Mouse (Mus musculus) spleen, adult 18-20 months (tissue): ENCODE results near the gene Gm29797.
A peak's percentile ranks its signal among the peaks of the same experiment; 100 is the strongest.

Experiments
- DNase-seq, 2 experiments: peaks; one replicate each; pipeline ENCODE4 v3.0.0; 2022; ENCODE audit warnings: mixed read lengths in 2 of 2

Gene Gm29797

DNA sequence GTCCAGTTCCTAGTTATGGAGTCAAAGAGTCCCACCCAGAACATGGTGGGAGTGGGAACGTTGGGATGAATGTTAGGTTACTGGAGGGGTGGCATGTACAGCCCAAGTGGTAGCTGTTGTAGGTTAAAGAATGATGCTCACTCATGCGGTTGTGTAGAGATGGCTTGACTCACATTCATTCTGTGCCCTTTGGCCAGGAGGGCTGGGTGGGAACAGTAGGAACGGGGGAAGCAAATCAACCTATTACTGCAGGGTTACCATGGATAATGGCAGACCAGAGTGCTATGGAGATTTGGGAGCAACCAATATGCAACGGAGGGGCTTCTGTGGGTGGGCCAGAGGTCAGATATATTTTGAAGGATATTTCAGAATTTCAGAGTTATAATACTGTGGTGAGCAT lies 18.1 kb downstream of the Gm29797 start:
- no peak for DNase-seq

DNA sequence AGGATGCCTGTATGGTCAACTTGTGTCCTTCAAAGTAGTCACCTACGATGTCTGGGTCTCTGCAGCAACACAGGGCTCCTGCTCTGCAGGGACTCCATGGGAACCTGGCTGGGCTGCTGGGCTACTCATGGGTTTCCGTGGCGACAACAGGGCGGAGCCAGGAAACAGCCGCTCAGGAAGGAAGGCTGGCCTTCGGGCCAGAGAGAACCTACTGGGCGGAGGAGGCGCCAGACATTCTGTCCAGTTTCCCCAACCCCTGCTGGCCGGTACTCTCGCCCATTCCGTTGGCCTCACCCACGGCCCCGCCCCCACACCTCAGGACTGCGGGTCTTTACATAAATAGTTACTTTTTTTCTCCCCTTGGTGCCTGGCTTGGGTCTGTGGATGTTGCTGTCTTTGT lies 18.6 kb downstream of the Gm29797 start:
- no peak for DNase-seq

DNA sequence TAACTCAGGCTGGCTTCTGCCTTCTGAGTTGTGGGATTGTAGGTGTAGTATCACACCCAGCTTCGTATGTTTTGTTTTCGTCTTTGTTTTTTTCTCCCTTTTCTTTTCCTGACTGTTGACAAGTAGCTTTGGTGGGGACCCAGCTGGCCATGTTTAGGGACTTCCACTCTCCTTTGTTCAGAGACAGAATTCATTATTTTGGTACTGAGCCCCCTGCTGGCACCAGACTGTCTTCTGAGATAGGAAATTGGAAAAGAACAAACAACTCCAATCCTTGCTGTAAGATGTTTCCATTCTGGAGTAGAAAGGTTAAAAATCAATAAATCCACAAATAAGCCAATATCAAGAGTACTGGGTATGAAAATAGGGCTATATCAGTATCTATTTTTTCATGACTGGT lies 19.6 kb downstream of the Gm29797 start:
- DNase-seq = no peak

DNA sequence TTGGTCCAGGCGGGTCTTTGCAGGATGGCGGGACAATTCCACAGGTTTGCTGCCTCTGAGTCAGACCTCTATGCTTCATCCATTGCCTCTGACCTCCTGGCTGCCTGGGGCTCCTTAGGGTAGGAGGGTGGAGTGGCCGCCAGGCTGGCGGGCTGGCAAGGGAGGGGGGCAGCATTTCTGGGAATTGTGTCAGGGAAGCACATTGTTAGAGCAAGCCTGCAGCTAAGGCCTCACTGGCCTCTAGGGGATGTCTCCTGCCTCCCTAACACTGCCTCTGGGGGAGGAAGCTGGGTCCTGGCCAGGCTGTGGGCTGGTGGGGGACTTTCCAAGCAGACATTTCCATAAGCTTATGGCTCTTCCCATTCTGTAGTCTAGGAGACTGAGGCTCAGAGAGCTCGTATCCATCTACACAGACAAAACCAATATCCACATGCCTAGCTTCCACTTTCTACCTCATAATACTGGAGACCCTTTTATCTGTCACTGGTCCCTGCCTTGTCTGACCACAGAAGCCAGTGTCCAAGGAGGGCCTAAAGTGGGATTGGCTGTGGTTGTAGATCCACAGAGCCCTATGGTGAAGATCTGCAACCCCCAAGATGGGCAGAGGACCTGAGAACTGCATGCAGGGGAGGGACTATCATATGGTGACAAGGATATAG lies 20.4 kb downstream of the Gm29797 start:
- DNase-seq = no peak

DNA sequence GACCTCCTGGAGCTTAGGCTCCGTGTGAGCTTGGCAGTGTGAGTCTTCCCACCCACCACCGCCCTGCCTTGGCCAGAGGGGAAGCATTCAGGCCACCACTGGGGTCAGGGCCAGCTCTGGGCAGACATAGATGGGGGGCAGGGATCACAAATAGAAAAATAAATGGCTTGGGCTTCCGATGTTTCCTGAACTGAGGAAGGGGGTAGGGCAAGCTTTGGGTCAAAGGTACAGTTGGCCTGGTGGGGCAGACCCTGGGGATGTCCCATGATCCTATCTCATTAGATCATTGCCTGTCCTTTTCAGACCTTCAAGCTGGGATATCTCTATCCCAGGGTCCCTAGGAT lies 20.9 kb downstream of the Gm29797 start:
- no peak for DNase-seq

DNA sequence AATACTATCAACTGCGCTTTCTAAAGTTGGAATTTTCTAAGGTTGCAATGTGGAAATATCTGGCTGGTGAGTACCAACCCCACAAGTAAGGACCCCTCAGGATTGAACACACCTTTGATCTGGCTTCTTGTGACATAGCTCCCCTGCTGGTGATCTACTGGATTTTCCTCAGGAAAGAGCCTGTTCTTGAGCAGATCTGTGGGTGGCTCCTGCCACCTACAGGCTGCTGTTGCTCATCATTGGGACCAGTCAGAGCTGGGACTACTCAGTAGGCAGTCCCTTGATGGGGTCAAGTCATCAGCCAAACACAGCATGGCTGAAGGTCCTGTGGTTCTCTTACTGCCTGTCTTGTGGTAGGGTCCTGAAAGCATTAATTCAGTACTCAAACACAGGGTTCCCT lies 21.9 kb downstream of the Gm29797 start:
- peak; percentile 61 to 69 for DNase-seq

DNA sequence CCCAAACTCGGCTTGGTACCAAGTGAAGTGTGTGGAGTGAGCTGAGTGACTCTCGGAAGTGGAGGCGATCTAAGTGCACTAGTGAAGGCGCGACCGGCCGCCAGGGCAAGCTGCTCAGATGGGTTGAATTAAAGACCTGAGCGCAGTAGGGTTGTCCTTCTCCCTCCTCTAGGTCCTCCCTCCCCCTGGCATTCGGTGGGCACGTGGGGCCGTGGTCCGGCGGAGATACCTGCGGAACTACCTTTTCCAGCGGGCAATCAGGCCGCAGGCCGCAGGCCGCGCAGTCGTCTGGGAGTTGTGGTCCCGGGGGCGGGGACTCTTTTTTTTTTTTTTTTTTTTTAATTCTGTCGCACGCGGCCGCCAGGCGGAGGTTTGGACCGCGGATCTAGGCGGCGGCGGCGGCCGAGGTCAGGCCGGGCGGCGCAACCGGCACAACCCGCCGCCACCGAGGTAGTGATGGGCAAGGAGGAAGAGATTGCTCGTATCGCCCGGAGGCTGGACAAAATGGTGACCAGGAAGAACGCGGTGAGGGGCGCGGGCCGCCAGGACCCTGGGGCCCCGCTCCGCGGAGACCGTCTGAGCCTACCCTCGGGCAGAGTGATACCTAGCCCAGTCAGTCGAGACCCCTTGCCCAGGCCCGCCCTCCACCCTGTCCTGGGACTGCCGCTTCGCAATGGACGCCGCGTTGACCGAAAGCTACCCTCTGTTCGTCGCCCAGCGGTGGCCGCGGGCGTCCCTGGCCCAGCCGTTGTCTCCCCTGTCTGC lies 23.3 kb downstream of the Gm29797 start, which contains the start of gene Tcea2:
TSS of gene Tcea2 (plus strand) at position 360 of the 765 bp plus-strand sequence.
- peak; percentile 67 to 71 for DNase-seq

DNA sequence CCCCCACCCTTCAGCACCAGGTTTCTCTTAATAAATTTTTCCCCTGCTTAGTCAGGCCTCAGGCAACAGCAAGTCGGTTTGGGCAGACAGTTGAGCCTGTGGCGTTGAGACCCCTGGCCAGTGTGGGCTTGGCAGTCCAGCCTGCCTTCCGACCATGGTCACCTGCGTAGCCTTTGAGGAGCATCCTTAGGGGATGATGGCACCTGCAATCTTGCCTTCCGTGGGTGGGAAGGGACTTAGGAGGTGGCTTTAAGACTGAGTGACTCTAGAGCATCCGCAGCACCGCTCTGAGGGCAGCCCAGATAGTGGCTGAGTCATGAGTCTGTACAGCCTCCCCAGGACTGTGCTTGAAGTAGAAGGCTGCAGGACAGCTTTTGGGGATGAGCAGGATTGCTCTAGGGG lies 23.9 kb downstream of the Gm29797 start:
- no peak for DNase-seq

DNA sequence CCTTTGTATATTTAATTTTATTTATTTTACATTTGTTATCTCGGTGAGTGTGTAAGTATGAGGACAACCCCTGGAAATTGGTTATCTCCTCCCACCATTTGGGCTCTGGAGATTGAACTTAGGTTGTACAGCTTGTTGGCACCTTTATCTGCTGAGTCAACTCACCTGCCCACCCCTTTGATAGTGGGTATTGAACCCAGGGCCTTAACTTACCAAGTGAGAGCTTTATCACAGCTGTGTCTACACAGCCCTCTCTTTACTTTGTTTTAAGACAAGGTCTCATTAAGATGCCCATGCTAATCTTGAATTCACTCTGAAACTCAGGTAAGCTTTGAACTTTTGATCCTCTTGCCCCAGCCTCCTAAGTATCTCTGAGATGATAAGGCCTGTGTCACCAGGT lies 25.1 kb downstream of the Gm29797 start:
- DNase-seq = no peak

DNA sequence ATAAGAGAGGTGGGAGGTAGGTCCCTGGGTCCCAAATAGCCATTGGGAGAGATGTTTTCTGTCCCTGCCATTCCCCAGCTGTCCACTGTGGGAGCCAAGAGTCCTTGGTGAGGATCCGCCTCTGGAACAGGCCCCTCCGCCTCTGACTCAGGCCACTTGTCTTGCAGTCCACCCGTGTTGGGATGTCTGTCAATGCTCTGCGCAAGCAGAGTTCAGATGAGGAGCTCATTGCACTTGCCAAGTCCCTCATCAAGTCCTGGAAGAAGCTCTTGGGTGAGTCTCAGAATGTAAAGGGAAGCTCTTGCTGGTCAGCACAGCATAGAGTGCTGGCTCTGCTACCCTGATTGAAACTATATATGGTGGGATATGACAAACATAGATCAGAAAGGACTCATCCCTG lies 26.5 kb downstream of the Gm29797 start:
- no peak for DNase-seq

DNA sequence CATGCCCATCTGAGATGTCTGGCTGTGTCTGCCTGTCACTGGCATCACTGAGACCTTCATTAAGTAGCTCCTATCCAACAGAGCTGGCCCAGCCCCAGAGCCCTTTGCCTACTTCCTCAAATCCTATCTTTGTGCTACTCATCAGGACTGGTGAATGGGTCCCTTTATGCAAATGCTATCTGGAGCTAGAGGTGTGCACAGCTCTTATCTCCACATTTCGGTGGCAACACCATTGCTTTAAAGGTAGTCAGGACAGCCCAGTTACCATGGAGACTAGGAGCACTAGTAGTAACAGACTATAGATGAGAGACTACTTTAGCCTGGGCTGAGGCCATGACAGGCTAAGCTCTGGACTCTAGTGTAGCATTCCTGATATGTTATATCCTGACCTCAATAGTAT lies 27.9 kb downstream of the Gm29797 start:
- no peak for DNase-seq

DNA sequence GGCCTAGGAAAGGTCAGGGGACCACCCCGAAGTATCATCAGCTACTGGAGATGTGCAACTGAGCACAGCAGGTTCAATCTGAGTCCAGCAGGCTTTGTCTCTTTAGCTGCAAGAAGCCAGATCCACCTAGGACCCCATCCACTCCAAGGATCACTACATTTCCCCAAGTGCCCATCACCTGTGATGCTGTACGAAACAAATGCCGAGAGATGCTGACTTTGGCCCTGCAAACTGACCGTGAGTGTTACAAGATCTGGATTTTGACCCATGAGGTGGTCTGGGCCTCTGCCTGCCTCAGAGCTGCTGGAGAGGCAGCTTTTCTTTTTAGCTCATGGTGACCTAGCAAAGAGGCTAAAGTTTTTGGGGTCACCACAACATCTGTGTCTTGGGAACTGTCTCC lies 28.9 kb downstream of the Gm29797 start:
- no peak for DNase-seq

DNA sequence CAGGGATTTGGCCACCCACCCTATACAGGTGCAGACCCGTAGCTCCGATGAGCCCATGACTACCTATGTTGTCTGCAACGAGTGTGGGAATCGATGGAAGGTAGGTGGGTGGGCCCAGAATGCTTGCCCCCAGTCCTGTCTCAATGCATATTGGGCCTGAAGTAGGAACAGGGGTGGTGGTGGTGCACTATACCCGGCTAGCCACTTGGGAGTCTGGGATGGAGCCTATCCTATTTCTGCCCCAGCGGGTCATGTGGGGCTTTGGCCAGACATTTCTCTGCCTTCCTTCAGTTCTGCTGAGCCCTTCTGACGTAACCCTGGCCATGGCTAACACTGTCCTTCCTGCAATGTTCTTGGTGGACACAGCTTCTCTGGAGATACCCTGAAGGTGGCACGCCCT lies 30.8 kb downstream of the Gm29797 start:
- DNase-seq = no peak

DNA sequence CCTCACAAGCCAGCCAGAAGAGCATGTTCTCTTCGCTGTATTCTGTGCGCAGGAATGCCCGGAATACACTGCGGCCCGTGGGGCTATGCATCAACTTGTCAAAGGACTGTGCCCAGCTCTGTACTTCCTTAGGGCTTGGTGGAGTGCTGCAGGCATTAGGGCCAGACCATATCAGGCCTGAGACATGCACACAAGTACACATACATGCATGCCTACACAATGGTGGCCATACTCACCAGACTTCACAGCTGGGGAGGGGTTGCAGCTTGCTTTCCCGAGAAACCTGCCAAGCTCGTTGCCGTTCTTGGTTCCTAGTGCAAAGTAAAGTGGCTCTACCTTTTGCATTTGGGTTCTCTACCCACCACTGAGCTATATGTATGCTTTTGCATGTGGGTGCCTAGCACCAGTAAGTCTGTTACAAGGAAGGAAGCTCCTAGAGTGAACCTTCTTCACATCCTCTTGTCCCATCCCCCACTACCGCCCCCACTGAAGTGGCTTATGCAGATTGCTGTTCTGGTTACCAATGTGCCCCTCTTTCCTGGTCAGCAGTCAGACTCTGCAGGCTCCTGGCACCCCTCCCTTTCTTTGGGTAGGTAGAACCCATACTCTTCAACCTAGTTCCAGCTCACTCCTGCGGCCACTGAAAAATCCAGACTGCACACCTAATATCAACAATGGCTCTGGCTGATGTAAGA lies 32.8 kb downstream of the Gm29797 start:
- no peak for DNase-seq

DNA sequence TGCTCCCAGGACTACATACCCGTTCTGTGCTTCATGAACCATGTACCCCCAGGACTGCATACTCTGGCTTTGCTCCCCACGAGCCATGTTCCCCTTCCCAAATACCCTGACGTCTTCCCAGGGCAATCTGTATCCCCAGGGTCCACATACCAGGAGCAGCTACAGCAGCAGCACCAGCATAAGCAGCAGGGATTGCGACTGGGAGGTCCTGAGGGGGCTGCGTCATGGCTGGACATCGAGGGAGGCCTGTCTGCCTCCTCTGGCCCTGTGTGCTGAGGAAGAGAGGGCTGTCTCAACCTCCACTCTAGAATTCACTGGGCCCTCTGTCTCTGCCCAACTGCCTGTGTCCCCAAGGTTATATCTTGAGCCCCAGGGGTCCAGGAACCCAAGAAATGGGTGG lies 34.2 kb downstream of the Gm29797 start:
- DNase-seq = no peak

DNA sequence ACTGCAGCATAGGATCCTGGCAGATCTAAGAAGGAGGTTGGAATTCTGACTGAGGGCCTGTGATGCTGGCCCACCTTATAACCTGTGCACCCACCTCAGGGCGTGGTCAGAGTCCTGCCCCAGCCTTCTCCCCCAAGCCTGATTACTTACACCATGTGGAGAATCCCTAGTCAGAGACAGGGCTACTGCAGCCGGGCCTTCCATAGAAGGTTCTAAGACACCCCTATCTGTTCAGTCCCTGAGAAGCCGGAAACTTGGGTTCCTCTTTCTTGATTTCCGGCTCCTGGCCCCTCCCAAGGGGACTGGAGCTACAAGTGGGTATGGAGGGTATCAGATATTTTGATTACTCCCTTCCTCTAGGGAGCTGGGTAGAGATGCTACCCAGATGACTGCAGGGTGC lies 34.7 kb downstream of the Gm29797 start:
- DNase-seq = peak in 1 of 2 experiments; percentile 47

DNA sequence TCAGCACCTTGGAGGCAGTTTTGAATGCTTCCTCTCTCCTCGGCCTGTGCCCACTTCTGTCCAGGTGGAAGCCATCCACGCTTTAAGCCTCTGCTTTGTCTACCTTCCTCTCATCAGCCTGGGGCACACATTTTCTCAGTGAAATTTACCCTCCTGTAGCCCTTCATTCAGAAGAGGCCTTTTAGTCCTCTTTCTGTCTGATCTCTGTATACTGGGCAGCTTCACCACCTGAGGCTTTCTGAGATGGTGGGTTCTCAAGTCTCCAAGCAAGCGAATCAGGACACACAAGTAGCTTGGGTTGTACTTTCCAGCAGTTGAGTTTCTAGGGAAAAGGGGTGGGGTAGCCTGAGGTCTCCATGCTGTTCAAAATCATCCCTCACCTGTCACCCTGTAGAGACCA lies 35.5 kb downstream of the Gm29797 start:
- DNase-seq = no peak

DNA sequence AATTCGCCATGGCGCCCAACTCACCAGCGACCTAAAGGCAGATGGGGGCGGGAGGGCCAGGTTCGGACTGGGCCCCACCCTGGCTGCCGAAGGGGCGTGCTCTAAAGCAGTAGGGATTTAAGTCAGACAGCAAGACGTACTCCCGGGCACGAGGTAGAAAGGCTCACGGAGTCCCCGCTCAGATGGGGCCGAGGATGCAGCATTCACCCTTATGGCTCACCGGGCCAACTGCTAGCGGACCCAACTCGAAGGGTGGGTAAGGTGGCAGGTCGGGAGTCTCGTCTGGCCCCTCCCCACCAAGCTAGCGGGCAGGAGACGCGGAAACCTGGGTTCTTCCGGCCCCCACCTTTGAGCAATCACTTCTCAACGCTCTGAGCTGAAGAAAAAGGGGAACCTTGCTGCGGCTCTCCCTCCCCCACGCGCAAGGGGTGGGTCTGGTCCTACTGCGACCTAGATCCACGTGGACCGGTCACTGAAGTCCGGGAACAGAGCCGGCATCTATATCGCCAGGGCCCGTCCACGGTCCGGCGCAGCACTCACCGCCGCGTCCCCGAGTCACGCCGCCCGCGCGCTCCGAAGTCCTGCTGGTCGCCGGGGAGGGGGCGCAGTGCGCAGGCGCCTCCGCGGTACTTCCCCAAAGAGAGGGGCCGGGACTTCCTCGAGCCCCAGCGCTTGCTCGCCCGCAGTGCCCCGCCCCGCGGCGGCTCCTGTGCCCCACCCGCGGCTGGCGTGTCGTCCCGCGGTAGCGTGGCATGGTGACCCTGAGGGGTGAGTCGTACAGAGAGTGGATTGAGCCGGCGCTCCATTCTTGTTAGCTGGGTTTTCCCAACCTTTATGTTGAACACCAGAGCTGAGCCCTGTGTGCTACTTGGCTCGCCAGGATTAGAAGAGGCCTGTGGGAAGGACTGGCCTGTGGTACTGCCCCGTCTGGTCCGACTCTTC lies 36.8 kb downstream of the Gm29797 start, which contains the start of gene Rgs19:
TSS of gene Rgs19 (minus strand) at position 639 of the 942 bp plus-strand sequence.
- DNase-seq = peak; percentile 87 to 92

DNA sequence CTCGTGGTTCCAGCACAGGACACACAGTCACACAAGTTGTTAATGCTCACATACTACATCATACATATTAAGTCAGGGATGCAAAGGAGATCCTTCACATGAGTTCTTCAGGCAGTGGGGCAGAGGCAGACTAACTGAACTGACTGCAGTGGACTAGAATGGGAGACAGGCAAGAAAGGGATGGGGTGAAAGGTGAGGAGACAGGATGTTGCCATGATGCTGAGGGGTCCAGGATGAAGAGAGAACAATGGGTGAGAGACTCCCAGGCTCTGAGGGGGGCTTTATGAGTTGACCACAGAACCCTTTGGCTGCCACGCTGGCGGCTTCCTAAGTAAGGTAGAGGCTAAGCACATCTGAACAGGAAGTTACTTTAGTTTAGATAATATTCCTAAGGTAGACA lies 37.7 kb downstream of the Gm29797 start:
- no peak for DNase-seq

DNA sequence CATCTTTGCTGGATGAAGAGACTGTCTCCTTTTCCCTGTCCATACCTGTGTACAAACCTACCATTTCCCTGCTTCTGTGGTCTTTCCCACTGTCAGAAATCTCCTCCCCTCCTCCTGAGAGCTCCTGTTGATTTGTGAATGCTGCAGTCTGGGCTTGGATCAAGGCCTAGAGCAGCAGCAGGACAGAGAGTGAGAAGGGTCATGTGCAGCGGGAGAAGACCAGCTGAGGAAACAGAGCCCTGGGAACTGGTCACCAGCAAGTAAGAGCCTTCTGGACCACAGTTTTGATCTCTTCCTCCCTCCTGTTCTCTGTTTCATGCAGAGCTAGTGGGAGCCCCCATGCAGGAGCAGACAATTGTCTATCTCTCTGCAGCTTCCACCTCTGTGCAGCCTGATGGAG lies 38.9 kb downstream of the Gm29797 start:
- DNase-seq = no peak

DNA sequence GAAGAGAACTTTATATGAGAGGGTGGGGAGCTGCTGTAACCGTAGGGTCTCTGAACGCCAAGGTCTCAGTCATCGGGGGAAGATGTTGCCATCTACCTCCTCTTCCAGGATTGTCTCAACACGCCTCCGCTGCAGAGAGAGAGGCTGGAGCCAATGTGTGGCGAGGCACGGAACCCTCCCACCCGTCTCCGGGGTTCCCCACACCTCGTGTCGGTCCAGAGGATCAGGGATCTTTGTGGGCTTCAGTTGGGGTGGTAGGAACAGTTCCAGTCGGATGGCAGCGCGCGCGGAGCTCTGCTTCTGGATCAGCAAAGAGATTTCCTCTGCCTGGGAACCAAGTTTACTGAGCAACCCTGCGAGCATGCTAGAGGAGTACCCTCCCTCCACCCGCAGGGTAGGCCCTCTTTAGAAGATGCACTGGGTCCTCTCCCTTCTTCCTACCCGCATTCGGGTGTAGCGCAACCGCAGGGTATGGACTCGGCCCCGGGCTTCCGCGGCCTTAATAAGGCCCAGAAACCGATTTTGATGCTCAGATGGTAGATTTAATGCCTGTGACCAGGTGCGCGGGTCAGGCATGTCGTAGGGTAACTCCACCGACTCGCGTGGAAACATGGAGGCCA lies 40.1 kb downstream of the Gm29797 start:
- DNase-seq = no peak

DNA sequence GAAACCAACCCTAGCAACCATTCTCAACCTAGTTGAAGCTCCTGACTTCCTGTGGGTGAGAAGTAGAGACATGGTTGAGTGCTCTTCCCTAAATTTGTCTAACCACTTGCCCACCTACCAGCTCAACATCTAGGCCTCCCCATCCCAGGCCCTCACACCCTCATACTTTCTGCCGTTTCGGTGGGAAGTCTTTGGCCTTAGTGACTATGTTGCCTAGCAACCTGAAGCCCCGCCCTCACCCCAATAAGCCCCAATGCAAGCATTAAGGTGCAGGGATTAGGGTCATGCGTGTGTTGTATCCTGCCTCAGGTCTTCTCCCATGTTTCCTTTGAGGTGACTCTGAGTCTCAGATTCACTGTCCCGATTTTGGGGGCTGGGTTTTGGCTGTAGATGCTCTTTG lies 41.4 kb downstream of the Gm29797 start, which contains the start of gene Lkaaear1:
TSS of gene Lkaaear1 (minus strand) at position 202 of the 400 bp plus-strand sequence.
- peak in 1 of 2 experiments; percentile 46 for DNase-seq
